Mouse (Mus musculus) limb, embryonic 10.5 days (tissue): ENCODE data around the gene Lgals7. TPM values are rescaled to one million over a fixed set of nuclear protein-coding genes. Genes with fewer than 3 reads are reported as not detected.
"Not testable (repeated sequence)": the region's sequence is repeated elsewhere in the genome, so short reads cannot be mapped to it uniquely, and the experiment has no call there.

Experiments
- DNase-seq: peaks from one replicate; pipeline ENCODE4 v3.0.0-alpha.2; 2017; ENCODE audit warnings: low spot score
- H3K27ac ChIP-seq: fragments of 300-500 bp; sonication (generic); 2 replicates; pipeline ENCODE4 v1.5.1; 2016; ENCODE audit warnings: mild to moderate bottlenecking
- H3K27me3 ChIP-seq: fragments of 300-500 bp; sonication (generic); 2 replicates; pipeline ENCODE4 v1.6.1; 2016; ENCODE audit warnings: low read depth, mild to moderate bottlenecking; ENCODE audit not compliant: poor library complexity, severe bottlenecking
- H3K36me3 ChIP-seq: fragments of 300-500 bp; sonication (generic); 2 replicates; pipeline ENCODE4 v1.6.1; 2016; ENCODE audit warnings: mild to moderate bottlenecking, moderate library complexity
- H3K4me1 ChIP-seq: fragments of 300-500 bp; sonication (generic); 2 replicates; pipeline ENCODE4 v1.6.1; 2016
- H3K4me3 ChIP-seq: fragments of 300-500 bp; sonication (generic); 2 replicates; pipeline ENCODE4 v1.5.1; 2016; ENCODE audit warnings: mild to moderate bottlenecking, moderate library complexity
- H3K9me3 ChIP-seq: fragments of 300-500 bp; sonication (generic); replicated peaks from 2 replicates; pipeline ENCODE4 v1.6.1; 2016; ENCODE audit warnings: mild to moderate bottlenecking
- WGBS: fragments of 180-500 bp; shearing (Covaris S2); methylation state at CpG from one replicate; pipeline ENCODE4 v1.1.7; 2016; 5-methylcytosine and 5-hydroxymethylcytosine counted together
- polyA plus RNA-seq: library from polyadenylated mRNA; unstranded; fragments of >200 nt; fragmentation: Nextera tagmentation; extraction: Ambion mirVana; gene quantifications from 2 replicates; pipeline ENCODE4 v1.2.1, GENCODE M21; 2016

The Lgals7 gene
- polyA plus RNA-seq, 1 experiment from 2014 or later, result 0.73 TPM

DNA sequence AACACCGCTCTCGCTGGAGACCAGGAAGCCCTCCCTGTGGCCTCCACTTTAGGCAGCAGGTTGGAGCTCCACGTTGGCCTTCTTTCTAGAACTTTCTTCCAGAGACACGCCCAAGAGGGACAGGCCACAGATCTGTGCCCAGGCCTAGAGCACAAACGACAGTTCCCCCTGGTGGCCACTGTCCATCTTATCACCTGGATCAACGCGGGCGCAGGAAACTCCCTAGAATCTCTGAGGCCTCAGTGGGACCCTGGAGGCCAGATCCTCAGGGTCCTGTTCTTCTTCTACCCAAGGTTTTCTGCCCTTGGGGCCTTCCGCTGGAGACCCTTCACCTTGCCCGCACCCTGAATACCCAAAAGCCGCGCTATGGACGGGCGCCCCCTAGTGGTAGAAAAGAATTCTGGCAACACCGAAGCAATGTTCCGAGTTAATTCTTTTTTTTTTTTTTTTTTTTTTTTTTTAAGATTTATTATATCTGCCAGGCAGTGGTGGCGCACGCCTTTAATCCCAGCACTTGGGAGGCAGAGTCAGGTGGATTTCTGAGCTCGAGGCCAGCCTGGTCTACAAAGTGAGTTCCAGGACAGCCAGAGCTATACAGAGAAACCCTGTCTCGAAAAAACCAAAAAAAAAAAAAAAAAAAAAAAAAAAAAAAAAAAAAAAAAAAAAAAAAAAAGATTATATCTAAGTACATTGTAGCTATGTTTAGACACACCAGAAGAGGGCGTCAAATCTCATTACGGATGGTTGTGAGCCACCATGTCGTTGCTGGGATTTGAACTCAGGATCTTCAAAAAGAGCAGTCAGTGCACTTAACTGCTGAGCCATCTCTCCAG lies 4.1 kb downstream of the Lgals7 start:
- H3K36me3 ChIP-seq, H3K27me3 ChIP-seq, H3K9me3 ChIP-seq: not testable (repeated sequence)
- WGBS, result 30% methylated on average over 23 of the region's 23 CpGs
- Histone ChIP-seq H3K27ac (peak overlapping the region; percentile 64), H3K4me1 (peaks cover 28% of the 10 kb centered on the region), H3K4me3 (0 out of 2 replicates have a peak overlapping the region, but pooled peaks have one; percentile 7)
- peak; percentile 80 for DNase-seq

DNA sequence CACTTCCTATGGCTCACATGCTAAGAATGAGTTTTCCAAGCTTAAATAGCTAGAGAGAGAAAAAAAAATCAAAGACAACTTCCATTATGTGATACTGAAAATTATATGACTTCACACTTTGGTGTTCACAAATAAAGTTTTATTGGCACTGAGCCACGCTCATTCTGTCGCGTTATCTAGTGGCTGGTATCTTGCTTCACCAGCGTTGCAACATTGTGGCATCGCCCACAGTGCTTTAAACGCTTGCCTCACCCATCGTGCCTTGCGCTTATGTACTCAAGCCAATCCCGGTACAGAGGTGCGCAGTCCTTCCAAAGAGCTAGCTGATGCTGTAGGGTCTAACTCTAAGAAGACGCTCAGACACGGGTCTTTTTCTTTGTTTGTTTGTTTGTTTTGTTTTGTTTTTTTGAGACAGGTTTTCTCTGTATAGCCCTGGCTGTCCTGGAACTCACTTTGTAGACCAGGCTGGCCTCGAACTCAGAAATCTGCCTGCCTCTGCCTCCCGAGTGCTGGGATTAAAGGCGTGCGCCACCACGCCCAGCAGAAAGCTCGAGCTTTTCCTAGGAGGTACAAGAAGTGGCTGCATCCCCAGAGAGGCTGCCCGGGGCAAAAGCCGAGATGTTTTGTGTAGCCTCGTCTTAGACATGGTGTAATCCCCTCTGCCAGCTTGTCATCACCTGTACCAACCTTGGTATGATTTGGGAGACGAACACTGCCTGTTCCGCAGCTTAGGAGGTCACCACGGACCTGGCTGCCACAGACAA lies 7.4 kb downstream of the Lgals7 start:
- Histone ChIP-seq H3K36me3 (no peaks in the 10 kb centered on the region), H3K4me3 (no peak overlapping the region), H3K9me3 (no peaks in the 10 kb centered on the region), H3K27me3 (no peaks in the 10 kb centered on the region), H3K4me1 (peaks cover 21% of the 10 kb centered on the region), H3K27ac (no peak overlapping the region)
- 92% methylated on average over 24 of the region's 24 CpGs for WGBS
- no peak for DNase-seq

DNA sequence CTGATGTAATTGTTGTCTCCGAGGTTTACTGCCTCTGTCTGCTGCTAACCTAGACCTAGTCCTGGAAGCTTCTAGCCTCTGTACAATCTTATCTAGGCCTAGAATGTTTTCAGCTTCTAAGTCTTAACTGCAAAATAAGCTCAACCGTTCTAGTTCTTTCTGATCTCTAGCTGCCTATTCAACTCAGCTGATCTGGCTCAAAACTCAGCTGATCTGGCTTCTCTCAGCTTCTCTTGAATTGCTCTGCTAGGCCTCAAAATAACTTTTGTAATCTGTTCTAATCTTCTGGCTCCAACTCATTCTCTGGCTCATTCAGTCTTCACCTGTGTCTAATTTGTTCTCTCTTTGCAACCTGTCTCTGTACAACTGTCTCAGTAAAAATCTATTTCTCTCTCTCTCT lies 10.9 kb downstream of the Lgals7 start:
- WGBS, result 63% methylated on average over 2 of the region's 2 CpGs
- H3K27me3 ChIP-seq, result no peaks in the 10 kb centered on the region
- no peaks in the 10 kb centered on the region for H3K36me3 ChIP-seq
- no peak for DNase-seq
- H3K4me1 ChIP-seq, result peaks cover 12% of the 10 kb centered on the region
- 0 out of 2 replicates have a peak overlapping the region, but pooled peaks have one; percentile 30 for H3K27ac ChIP-seq
- no peaks in the 10 kb centered on the region for H3K9me3 ChIP-seq
- no peak overlapping the region for H3K4me3 ChIP-seq

DNA sequence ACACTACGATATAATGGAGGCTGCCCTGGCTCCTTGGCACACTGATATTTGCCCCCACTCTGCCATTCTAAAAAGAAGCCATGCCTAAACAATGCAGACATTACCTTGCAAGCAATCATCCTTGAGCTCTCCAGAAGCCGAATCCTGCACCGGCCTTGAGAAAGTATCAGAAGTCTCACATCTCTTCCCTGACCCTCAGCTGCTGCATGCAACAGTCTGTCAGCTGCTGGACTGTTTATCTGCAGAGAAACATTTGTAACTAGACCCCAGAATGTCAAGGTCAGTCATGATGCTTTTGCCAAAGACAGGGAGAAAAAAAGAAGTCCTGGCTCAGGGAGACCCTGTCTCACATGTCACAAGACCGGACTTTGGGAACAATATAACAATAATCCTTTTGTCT lies 12.4 kb downstream of the Lgals7 start:
- H3K27ac ChIP-seq, result no peak overlapping the region
- 93% methylated on average over 4 of the region's 4 CpGs for WGBS

DNA sequence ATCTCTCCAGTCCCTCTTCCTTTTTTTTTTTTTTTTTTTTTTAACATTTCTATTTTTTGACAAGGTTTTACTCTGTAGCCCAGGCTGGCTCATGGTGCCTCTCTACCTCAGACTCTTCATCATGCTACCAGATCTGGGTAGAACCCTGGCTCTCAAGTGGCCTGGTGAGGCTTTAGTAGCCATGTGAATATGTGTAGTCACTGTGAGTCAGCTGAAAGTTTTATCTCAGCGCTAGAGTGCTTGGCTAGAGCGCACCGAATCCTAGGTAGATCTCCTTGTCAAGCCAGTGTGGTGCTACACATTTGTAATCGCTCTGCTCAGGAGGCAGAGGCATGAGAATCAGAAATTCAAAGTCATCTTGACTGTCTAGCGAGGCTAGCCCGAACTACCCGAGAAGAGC lies 13.5 kb downstream of the Lgals7 start:
- Histone ChIP-seq H3K27ac (no peak overlapping the region), H3K27me3 (no peaks in the 10 kb centered on the region), H3K4me1 (peaks cover 21% of the 10 kb centered on the region), H3K36me3 (no peaks in the 10 kb centered on the region), H3K4me3 (no peak overlapping the region), H3K9me3 (no peaks in the 10 kb centered on the region)
- no peak for DNase-seq
- 83% methylated on average over 7 of the region's 7 CpGs for WGBS

More for the DNA sequence above, 12.4 kb downstream of the Lgals7 start:
- H3K4me1 ChIP-seq, result peaks cover 13% of the 10 kb centered on the region
- no peak overlapping the region for H3K4me3 ChIP-seq
- H3K27me3 ChIP-seq, result no peaks in the 10 kb centered on the region
- no peak for DNase-seq
- H3K9me3 ChIP-seq, result no peaks in the 10 kb centered on the region
- no peaks in the 10 kb centered on the region for H3K36me3 ChIP-seq

DNA sequence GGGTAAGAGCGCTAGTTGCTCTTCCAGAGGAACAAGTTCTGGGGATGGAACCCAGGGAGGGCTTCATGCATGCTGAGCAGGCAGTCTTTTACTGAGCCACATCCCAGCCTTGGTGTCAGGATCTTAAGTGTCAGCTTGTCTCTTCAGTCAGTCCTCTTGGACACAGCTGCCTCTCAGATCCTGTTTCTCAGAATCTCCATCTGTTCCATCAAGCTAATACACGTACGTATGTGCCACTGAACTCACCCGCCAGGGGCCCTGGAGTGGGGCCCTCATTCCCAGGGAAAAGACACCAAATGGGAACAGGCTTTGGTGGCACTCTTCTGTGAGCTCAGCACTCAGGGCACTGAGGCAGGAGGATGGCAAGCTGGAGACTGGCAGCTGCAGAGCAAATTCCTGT lies 14.2 kb downstream of the Lgals7 start:
- WGBS, result 79% methylated on average over 4 of the region's 4 CpGs
- Histone ChIP-seq H3K27me3 (no peaks in the 10 kb centered on the region), H3K9me3 (no peaks in the 10 kb centered on the region), H3K4me3 (no peak overlapping the region), H3K36me3 (no peaks in the 10 kb centered on the region), H3K4me1 (peaks cover 21% of the 10 kb centered on the region), H3K27ac (no peak overlapping the region)
- no peak for DNase-seq

DNA sequence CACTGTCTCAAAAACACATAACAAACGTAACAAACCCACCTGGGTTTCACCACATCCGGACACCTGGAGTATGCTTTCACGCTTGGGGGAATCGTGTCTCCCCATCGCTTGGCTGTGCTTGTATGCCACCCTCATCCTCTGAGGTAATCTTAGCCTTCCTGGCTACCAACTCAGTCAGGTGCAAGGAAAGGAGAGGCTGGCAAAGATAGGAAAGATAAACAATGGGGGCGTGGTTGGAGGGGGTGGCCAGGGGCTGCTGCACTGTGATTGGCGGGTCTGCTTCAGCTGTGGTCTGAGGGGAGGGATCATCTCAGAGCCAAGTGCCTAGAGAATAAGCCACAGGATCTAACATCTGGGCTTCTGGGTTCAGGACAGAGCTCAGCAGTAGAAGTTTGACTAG lies 16.0 kb downstream of the Lgals7 start:
- no peaks in the 10 kb centered on the region for H3K9me3 ChIP-seq
- 74% methylated on average over 7 of the region's 7 CpGs for WGBS
- peaks cover 10% of the 10 kb centered on the region for H3K4me1 ChIP-seq
- no peak for DNase-seq
- no peak overlapping the region for H3K4me3 ChIP-seq
- H3K27ac ChIP-seq, result no peak overlapping the region
- H3K36me3 ChIP-seq, result no peaks in the 10 kb centered on the region
- H3K27me3 ChIP-seq, result no peaks in the 10 kb centered on the region

DNA sequence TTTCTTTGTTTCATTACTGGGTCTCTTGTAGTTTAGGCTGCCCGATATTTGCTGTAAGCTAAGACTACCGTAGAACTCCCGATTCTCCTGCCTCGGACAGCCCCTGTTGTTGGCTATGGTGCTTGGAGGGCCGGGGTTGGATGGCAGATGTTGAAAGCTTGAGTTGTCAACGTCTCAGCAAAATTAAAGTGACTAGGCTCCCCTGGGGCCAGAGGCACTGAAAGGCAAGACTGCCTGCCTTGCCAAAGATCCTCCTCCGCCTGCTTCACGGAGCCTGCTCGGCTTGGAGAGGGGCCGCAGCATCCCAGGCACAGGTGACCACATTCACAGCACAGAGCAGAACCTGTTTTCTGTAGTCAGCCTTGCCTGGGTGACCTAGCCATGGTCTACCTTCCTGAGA lies 16.9 kb downstream of the Lgals7 start:
- peaks cover under 1% of the 10 kb centered on the region; the same call in 1 of the 2 replicates for H3K27me3 ChIP-seq
- 88% methylated on average over 10 of the region's 10 CpGs for WGBS
- no peak overlapping the region for H3K4me3 ChIP-seq
- no peak overlapping the region for H3K27ac ChIP-seq
- H3K9me3 ChIP-seq, result no peaks in the 10 kb centered on the region
- H3K4me1 ChIP-seq, result peaks cover 9% of the 10 kb centered on the region
- DNase-seq, result no peak
- H3K36me3 ChIP-seq, result no peaks in the 10 kb centered on the region

DNA sequence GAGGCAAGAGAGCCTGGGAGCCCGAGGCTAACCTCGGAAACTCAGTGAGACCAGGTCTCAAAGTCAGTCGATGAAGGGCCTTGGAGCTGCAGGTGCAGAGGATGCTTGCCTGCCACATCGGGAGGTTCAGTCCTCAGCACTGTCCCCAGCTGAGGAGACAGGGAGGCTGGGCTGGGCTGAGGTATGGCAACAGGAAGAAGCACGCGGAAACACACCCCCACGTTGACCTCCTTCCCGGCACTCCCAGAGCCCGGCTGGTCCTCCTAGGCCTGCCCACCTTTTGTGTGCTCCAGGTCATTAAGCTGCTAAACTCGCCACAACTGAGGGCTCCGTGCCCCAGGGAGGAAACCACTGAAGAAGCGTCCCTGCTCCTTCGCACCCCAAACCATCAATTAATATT lies 17.5 kb downstream of the Lgals7 start, which contains the start of gene Capn12:
TSS of gene Capn12 (plus strand) at position 224 of the 400 bp plus-strand sequence.
- peaks cover 9% of the 10 kb centered on the region for H3K4me1 ChIP-seq
- H3K4me3 ChIP-seq, result no peak within 1 kb of the TSS
- no peak for DNase-seq
- H3K9me3 ChIP-seq, result no peaks in the 10 kb centered on the region
- no peaks in the 10 kb centered on the region for H3K36me3 ChIP-seq
- peak within 1 kb of the TSS; percentile 36 for H3K27ac ChIP-seq
- 43% methylated on average over 13 of the region's 13 CpGs for WGBS
- peaks cover 7% of the 10 kb centered on the region for H3K27me3 ChIP-seq

DNA sequence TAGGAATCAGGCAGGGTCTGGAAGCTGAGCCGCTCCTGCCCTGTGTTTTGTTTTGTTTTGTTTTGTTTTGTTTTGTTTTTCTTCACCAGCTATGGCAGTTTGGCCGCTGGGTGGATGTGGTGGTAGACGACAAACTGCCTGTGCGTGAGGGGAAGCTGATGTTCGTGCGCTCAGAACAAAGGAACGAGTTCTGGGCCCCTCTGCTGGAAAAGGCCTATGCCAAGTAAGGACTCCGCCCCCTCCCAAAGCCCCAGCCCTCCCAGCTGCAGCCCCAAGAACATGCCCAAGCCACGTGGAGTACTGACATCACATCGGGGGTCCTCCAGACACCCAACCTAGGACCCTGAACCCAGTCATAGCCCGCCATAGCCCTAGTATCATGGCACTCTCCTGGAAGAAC lies 19.4 kb downstream of the Lgals7 start:
- Histone ChIP-seq H3K4me3 (no peak overlapping the region), H3K4me1 (peaks cover 11% of the 10 kb centered on the region), H3K36me3 (no peaks in the 10 kb centered on the region), H3K27ac (no peak overlapping the region), H3K9me3 (no peaks in the 10 kb centered on the region), H3K27me3 (peaks cover 25% of the 10 kb centered on the region)
- no peak for DNase-seq
- WGBS, result 86% methylated on average over 11 of the region's 11 CpGs

DNA sequence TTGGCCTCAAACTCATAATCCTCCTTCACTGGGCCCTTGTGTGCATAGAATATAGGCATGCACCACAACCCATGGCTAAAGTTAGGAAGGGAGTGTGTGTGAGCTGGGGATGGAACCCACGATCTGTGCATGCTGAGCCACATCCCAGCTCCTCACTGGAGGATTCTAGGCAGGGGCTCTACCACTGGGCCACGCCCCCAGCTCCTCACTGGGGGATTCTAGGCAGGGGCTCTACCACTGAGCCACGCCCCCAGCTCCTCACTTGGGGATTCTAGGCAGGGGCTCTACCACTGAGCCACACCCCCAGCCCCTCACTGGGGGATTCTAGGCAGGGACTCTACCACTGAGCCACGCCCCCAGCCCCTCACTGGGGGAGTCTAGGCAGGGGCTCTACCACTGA lies 20.1 kb downstream of the Lgals7 start:
- not testable (repeated sequence) for DNase-seq, H3K4me3 ChIP-seq, H3K9me3 ChIP-seq, H3K27ac ChIP-seq, H3K36me3 ChIP-seq
- H3K27me3 ChIP-seq, result peaks cover 32% of the 10 kb centered on the region
- H3K4me1 ChIP-seq, result peaks cover 18% of the 10 kb centered on the region
- 92% methylated on average over 4 of the region's 4 CpGs for WGBS

DNA sequence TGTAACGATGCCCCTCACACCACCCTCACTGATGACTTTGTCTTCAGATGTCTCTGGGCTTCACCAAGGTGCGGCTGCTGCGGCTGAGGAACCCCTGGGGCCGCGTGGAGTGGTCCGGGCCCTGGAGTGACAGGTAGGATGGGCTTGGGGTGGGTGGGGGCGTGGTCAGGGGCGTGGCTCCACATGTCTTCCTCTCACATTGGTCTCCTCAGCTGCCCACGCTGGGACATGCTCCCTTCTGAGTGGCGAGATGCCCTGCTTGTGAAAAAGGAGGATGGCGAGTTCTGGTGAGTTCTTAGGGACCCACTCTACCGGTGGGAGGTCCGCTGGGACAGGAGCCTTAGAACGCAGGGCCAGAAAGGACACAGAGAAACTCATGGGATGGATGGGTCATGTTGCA lies 22.8 kb downstream of the Lgals7 start:
- H3K36me3 ChIP-seq, result peaks cover 13% of the 10 kb centered on the region
- H3K4me3 ChIP-seq, result no peak overlapping the region
- WGBS, result 17% methylated on average over 14 of the region's 14 CpGs
- H3K27me3 ChIP-seq, result peaks cover 58% of the 10 kb centered on the region
- no peak overlapping the region for H3K27ac ChIP-seq
- no peaks in the 10 kb centered on the region for H3K9me3 ChIP-seq
- H3K4me1 ChIP-seq, result peaks cover 17% of the 10 kb centered on the region
- DNase-seq, result no peak

DNA sequence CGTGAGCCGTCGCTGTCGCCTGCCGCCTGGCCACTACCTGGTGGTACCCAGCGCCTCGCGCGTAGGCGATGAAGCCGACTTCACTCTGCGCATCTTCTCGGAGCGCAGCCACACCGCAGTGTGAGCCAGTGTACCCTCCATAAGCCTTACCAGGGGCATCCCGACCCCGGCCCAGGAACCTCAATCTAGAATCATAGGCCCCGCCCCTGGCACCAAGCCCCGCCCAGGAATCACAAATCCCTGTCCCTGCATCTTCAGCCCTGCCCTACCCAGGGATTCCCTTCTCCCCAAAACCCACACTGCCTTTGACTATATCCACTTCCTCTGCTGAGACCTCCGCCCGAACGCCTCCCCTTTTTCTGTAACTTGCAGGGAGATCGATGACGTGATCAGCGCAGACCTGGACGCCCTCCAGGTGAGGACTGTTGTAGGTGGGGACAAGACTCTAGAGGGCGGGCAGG lies 25.1 kb downstream of the Lgals7 start:
- Histone ChIP-seq H3K36me3 (peaks cover 34% of the 10 kb centered on the region), H3K4me3 (peak overlapping the region; percentile 47), H3K27ac (0 out of 2 replicates have a peak overlapping the region, but pooled peaks have one; percentile 22), H3K9me3 (no peaks in the 10 kb centered on the region), H3K27me3 (peaks cover 58% of the 10 kb centered on the region), H3K4me1 (peaks cover 13% of the 10 kb centered on the region)
- DNase-seq, result peak; percentile 44
- 2% methylated on average over 27 of the region's 27 CpGs for WGBS
